Mouse (Mus musculus): ENCODE data around the gene Ube2g1. TPM values are rescaled to one million over a fixed set of nuclear protein-coding genes. Genes with fewer than 3 reads are reported as not detected.

Gene Ube2g1
- polyA plus RNA-seq, 1 experiment, result 44.0 TPM

DNA sequence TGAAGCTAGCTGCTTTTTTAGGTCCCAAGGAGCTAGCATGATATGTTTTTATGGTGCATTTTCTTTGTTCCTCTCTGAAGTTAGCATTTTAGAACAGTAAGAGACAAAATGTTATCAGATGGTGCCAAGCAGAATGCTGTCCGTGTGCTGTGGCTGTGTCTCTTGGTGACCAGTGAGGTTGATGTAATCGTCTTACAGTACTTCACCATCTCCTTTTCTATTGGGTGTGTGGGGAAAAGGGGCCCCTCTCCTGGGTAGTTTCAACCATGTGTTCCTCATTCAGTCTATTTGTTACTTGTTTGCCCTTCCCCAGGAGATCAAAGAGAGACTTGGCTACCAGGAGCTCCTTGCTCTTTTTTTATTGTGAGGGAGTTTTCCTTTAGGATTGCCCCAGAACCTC is 116.1 kb downstream of the Ube2g1 start:
- Histone ChIP-seq H3K4me1 (ENCODE audit: control insufficient read depth, insufficient read depth, low read length) (no peaks in the 10 kb centered on the region), H3K27ac (ENCODE audit: insufficient read depth, low read length) (no peak overlapping the region), H3K4me3 (ENCODE audit: insufficient read depth, low read length) (no peak overlapping the region)
- no peak for TF ChIP-seq POLR2A (IDR thresholded peaks at IDR 0.05; ENCODE audit: low read depth, low read length)
- TF ChIP-seq CTCF (IDR thresholded peaks at IDR 0.05; ENCODE audit: borderline replicate concordance, insufficient read depth, low read length), result no peak

DNA sequence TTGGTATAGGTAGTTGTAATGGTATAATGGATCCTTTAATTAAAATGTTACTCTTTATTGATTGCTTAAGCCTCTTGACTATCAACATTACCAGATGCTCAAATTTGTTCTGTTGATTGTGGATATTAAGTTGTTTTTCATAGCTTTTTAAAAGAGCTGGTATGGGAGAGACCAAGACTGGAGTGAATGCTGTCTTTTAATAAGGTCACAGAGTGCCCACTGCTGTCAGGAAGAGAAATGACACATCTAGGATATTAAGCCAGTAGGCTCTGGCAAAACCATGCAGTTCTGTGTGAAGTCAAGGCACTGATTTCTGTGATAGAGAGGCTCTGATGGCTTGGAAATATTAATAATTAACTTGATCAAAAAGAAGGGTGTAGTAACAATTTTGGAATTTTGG is 116.8 kb downstream of the Ube2g1 start:
- no peaks in the 10 kb centered on the region for H3K4me1 ChIP-seq (ENCODE audit: control insufficient read depth, insufficient read depth, low read length)
- no peak overlapping the region for H3K27ac ChIP-seq (ENCODE audit: insufficient read depth, low read length)
- TF ChIP-seq CTCF (IDR thresholded peaks at IDR 0.05; ENCODE audit: borderline replicate concordance, insufficient read depth, low read length) (no peak), POLR2A (IDR thresholded peaks at IDR 0.05; ENCODE audit: low read depth, low read length) (no peak)
- no peak overlapping the region for H3K4me3 ChIP-seq (ENCODE audit: insufficient read depth, low read length)

DNA sequence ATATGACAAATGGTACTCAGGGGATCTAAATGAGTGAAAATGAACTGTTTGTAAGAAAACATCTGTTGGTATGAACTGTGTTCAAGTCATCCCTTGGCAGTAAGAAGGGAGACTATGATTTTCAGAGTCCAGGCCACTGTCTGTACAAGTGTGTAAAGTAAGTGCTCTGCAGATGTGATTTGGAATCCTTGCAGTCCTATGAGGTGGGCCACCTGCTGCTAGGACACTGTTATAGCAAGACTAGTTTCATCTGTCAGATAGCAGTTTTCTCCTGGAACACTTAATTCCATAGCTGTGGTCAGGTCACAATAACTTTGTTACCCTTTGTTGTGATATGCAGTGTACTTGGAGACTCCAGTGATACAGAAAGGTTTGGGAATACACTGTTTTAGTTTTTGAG is 118.9 kb downstream of the Ube2g1 start:
- H3K27ac ChIP-seq (ENCODE audit: insufficient read depth, low read length), result no peak overlapping the region
- no peaks in the 10 kb centered on the region for H3K4me1 ChIP-seq (ENCODE audit: control insufficient read depth, insufficient read depth, low read length)
- no peak overlapping the region for H3K4me3 ChIP-seq (ENCODE audit: insufficient read depth, low read length)
- no peak for TF ChIP-seq POLR2A (IDR thresholded peaks at IDR 0.05; ENCODE audit: low read depth, low read length)
- no peak for TF ChIP-seq CTCF (IDR thresholded peaks at IDR 0.05; ENCODE audit: borderline replicate concordance, insufficient read depth, low read length)

- no peak overlapping the region for H3K4me3 ChIP-seq (ENCODE audit: insufficient read depth, low read length)
- H3K27ac ChIP-seq (ENCODE audit: insufficient read depth, low read length), result no peak overlapping the region
- no peaks in the 10 kb centered on the region for H3K4me1 ChIP-seq (ENCODE audit: control insufficient read depth, insufficient read depth, low read length)
- TF ChIP-seq CTCF (IDR thresholded peaks at IDR 0.05; ENCODE audit: borderline replicate concordance, insufficient read depth, low read length) (no peak), POLR2A (IDR thresholded peaks at IDR 0.05; ENCODE audit: low read depth, low read length) (no peak)
Observed at GRCm38 (mm10) chr11:72733736-72734135, 126.7 kb downstream of the Ube2g1 start.

GRCm38 (mm10) chr11:72734840-72735518 is 127.9 kb downstream of the Ube2g1 start:
- H3K27ac ChIP-seq (ENCODE audit: insufficient read depth, low read length), result peak overlapping the region; percentile 54; the same call in 1 of the 2 replicates
- no peak for TF ChIP-seq CTCF (IDR thresholded peaks at IDR 0.05; ENCODE audit: borderline replicate concordance, insufficient read depth, low read length)
- no peak overlapping the region for H3K4me3 ChIP-seq (ENCODE audit: insufficient read depth, low read length)
- H3K4me1 ChIP-seq (ENCODE audit: control insufficient read depth, insufficient read depth, low read length), result no peaks in the 10 kb centered on the region

DNA sequence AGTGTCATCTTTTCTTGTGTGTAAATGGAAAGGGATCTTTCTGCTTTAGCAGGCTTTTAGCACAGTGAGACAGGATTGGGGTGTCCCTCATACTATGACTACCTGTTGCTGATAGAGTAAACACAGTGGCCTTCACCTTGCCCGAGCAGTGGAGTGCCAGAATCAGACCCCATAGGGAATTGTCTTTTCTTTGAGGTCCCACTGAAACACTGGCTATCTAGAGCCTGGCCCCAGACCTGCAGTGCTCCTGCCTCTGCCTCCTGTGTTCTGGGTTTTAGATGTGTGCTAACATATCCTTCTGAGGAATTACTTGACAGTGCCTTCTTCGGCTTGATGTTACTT is 128.4 kb downstream of the Ube2g1 start:
- Histone ChIP-seq H3K4me1 (ENCODE audit: control insufficient read depth, insufficient read depth, low read length) (no peaks in the 10 kb centered on the region), H3K4me3 (ENCODE audit: insufficient read depth, low read length) (no peak overlapping the region), H3K27ac (ENCODE audit: insufficient read depth, low read length) (no peak overlapping the region; the same call in 1 of the 2 replicates)
- no peak for TF ChIP-seq POLR2A (IDR thresholded peaks at IDR 0.05; ENCODE audit: low read depth, low read length)
- TF ChIP-seq CTCF (IDR thresholded peaks at IDR 0.05; ENCODE audit: borderline replicate concordance, insufficient read depth, low read length), result no peak

Other genes with a start within 250 kb of the Ube2g1 start
- gene Tekt1, start 244.8 kb upstream of the Ube2g1 start, polyA plus RNA-seq (2011; ENCODE audit: insufficient read length, low read depth, missing spikeins), result not detected in 2 replicates
- gene Smtnl2, start 195.6 kb upstream of the Ube2g1 start, polyA plus RNA-seq (2011; ENCODE audit: insufficient read length, low read depth, missing spikeins), result 0.28 TPM in 1 of 2 replicates, not detected in the other
- gene Ggt6, start 171.8 kb upstream of the Ube2g1 start, polyA plus RNA-seq (2011; ENCODE audit: insufficient read length, low read depth, missing spikeins), result not detected in 2 replicates
- 124 and 138 TPM in 2 replicates for gene Mybbp1a, start 165.9 kb upstream of the Ube2g1 start, polyA plus RNA-seq (2011; ENCODE audit: insufficient read length, low read depth, missing spikeins)
- gene Spns2, start 117.4 kb upstream of the Ube2g1 start, polyA plus RNA-seq (2011; ENCODE audit: insufficient read length, low read depth, missing spikeins), result 0.45 and 1.3 TPM in 2 replicates
- gene Spns3, start 56.8 kb upstream of the Ube2g1 start, polyA plus RNA-seq (2011; ENCODE audit: insufficient read length, low read depth, missing spikeins), result not detected in 2 replicates
- gene Ankfy1, start 82.7 kb downstream of the Ube2g1 start, polyA plus RNA-seq (2011; ENCODE audit: insufficient read length, low read depth, missing spikeins), result 61.5 and 62.2 TPM in 2 replicates
- 14.0 and 15.4 TPM in 2 replicates for gene Cyb5d2, start 188.9 kb downstream of the Ube2g1 start, polyA plus RNA-seq (2011; ENCODE audit: insufficient read length, low read depth, missing spikeins)
- 30.3 and 47.0 TPM in 2 replicates for gene Zzef1, start 188.9 kb downstream of the Ube2g1 start, polyA plus RNA-seq (2011; ENCODE audit: insufficient read length, low read depth, missing spikeins)